Mouse (Mus musculus) retina, postnatal 1 day (tissue): ENCODE data around the gene Ccdc85c.
A peak's percentile ranks its signal among the peaks of the same experiment; 100 is the strongest.

ENCODE experiments used
- DNase-seq: peaks from one replicate; pipeline ENCODE4 v3.0.0-alpha.2; 2012

Gene Ccdc85c

GRCm38 (mm10) chr12:108237300-108238006 is 37.8 kb downstream of the Ccdc85c start:
- peak; percentile 56 for DNase-seq

DNA sequence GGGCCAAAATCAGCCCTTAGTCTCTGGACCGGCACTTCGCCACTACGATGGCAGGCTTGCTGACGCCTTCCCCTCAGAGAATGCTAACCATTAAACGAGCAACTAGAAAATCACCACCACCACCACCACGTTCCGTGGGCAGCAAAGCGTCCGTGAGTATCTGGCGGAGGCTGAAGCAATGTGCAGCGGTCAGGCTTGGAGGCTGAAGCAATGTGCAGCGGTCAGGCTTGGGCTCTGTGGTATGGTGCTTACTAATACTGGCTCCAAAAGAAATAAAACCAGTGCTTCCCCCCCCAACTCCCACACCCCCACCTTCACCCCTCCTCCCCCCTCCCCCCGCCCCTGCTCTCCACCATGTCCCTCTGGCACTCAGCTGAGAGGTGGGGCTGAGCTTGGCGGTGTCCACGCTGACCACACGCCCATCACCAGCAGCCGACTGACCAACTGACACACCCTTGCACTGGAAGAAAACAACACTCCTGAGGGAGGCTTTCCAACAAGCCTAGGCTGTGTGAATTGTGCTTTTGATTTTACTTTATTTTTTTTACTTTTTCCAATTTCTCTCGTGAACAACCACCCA is 39.2 kb downstream of the Ccdc85c start:
- DNase-seq: peak; percentile 55

- DNase-seq: peak; percentile 60
Observed at GRCm38 (mm10) chr12:108234832-108235602, 40.2 kb downstream of the Ccdc85c start.

DNA sequence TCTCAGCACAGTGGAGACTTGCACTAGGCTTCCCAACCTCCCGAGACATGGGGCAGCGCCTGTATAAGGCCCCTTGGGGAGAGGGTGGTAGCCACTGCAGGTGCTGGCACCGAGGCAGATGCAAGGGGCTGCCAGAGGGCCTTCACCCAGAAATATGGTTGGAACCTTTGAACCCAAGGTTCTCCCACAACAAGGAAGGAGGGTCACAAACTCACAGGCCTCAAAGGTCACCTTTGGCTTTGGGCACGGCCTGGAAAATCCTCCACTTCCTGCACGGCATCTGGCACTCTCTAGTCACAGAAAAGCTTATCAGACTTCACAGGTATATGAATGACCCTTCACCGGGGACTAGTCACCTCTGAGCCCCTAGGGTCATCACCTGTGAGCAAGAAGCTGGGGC is 41.5 kb downstream of the Ccdc85c start:
- DNase-seq: no peak

DNA sequence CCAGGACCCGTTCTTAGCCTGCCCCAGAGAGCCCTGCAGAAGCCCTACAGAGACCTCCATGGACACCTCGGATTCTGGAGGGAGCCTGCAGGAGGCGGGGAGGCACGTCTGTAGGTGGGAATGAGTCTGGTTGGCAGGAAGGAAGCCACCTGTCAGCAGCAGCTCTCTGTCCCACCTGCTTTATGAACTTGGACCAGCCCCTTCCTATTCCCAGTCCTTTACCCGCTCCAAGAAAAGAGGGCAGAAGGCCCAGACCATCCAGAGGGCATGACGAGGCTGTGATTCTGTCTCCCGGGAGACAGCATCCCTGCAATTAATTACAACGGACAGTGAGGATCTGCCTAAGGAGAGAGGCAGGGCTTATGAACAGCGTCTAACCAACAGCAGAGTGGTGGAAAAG is 43.3 kb downstream of the Ccdc85c start:
- DNase-seq: peak; percentile 91

- DNase-seq: peak; percentile 62
Observed at GRCm38 (mm10) chr12:108230821-108231794, 44.1 kb downstream of the Ccdc85c start.

DNA sequence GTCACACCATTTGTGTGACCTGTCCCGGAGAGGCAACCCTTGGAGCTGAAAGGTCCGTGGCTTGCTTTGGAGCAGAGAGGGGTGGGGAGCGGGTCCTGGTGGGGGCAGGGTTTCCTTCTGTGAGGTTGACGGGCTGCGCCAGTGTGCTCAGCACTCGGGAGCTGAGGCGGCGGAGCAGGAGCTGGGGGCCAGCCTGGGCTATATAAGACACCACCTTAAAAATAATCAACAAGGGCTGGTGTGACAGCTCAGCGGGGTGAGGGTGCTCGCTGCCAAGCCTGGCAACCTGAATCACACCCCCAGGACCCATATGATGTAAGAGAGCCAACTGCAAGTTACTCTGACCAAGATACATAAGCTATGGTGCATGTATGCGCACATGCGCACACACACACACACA is 45.1 kb downstream of the Ccdc85c start:
- DNase-seq: no peak

DNA sequence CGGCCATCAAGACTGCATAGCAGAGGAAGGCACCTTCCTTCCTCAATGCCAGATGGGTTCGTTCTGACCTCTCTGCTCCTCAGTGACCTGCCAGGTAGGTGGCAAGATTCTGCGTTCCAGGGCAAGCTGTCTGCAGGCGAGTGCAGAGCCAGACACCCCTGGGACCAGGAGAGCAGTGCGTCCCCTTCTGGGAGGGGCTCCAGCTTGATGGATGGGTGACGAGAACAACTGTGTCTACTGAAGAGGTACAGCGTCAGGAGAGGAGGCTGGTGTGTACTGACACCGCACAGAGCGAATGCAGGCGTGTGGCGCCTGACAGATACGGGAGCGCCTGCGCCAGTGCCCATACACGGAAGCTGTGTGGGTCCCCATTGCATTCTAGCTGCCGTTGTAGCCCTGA is 47.7 kb downstream of the Ccdc85c start:
- DNase-seq: no peak

GRCm38 (mm10) chr12:108226941-108227340 is 48.3 kb downstream of the Ccdc85c start:
- no peak for DNase-seq

- no peak for DNase-seq
Observed at GRCm38 (mm10) chr12:108226216-108226615, 49.0 kb downstream of the Ccdc85c start.

DNA sequence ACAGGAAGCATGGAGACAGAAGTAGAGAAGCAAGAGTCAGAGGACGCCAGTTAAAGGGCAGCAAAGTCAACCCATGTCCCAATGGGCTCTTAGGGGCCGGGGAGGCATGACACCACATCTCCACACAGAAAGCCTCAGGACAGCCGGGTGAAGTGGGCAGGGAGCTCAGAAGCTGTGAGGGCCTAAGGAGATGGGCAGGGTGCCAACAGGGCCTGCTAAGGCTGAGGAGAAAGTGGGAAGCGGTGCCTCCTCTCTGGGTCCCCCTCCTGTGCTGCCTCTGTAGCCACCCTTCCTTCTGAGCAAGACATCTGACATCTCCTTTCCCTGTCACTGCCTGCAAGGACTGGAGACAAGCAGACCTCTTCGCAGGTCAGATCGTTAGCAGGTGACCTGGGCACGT is 49.4 kb downstream of the Ccdc85c start:
- peak; percentile 69 for DNase-seq

DNA sequence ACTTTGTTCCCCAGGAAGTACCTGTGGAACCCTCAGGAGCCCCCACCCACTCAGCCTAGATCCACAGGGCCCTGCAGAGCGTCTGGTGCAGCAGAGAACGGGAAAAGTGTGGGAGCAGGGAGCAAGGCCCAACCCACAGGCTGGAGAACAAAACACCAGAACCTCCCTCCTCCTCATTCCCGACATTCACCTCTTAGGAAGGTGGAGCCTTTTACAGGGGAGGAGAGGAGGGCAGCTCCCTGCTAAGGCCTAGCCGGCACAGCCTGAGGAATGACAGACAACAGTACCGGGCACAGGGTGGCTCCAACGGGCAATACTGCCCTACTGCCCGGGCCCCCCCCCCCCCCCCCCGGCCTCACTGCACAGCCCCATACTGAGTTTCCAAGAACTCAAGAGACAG is 51.9 kb downstream of the Ccdc85c start:
- DNase-seq: no peak

DNA sequence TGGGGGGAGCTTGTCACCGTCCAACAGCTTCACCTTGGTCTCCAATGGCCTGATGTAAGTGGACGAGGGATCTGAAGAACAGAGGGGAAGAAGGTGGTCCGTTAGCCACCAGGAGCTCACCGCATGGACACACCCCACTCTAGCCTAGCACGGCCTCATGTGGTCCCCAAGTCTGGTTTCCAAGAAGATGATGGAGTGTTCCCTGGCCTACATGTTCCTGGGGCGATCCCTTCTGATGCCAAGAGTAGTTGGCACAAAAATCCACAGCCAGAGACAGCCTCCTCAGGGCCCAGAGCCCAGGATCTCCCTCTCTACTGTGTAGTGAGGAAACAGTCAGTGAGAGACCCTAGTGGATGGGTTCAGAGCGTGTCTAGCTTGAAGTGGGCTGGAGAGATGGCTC is 53.5 kb downstream of the Ccdc85c start:
- DNase-seq: no peak

- DNase-seq: peak; percentile 78
Observed at GRCm38 (mm10) chr12:108221206-108221605, 54.0 kb downstream of the Ccdc85c start.

DNA sequence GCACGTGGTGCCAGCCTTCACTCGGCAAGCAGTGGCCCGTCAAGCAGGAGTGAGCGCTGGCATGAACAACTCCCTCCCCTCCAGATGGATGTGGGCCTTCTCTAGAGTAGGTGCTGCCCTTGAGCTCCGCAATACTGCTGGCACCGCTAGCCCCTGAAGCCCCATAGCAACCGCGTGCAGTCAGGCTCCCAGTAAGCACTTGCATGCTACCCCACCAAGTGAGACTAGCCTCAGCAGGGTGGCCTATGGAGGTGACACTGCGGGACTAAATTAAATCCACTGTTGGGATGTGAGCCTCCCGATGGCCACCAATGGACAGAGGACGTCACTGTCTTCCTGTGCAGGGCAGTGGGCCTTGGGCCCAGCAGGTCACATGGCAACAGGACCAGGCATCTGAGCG is 54.6 kb downstream of the Ccdc85c start:
- peak; percentile 58 for DNase-seq

DNA sequence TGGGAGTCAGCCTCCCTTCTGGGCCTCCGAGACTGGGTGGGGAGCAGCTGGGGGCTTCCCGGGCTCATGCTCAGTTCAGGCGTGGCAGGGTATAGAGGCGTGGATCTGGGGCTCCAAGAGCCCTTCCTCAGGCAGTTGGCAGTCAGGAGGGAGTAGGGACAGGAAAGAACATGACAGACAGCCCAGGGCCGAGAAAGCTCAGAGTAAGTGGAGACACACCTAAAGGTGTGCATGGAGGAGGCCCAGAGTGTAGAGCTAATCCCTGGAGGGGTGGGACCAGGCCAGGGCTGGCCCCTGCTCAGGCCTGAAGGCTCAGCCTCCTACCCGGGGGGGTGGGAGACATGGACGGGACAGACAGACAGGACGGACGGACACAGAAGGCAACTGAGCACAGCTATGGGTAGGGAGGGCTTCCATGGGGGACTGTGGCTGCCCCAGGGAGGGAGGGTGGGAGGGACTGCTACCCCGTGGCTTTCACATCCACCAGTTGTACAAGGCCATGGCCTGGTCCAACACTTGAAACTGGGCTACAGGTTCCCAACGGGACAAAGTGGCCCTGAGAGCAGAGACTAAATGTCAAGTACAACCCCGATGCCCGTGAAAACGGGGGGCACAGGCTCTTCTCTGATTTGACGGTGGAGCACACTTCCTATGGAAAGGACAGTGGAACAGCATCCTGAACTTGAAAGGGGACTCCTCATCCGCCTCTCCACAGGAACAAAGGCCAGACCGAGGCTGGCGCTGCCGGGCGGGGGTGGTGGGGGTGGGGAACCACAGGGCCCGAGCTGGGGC is 55.2 kb downstream of the Ccdc85c start:
- DNase-seq: no peak

DNA sequence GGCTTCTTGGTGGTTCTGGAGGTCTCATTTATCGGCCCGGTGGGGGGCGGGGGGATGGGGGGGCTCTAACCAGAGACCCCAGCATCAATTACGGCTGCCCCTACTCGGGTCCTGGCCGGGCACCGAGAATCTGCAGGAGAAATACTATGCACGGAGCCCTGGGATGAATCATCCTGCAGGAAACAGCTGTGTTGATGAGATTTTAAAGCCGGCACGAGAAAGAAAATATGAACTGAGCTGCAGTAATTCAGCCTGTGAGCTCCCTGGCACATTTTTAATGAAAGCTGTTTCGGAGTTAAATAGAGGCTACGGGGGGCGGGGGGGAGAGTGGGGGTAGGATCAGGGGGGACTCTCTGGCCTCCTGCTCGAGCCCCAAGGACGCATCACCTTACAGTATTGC is 56.1 kb downstream of the Ccdc85c start:
- no peak for DNase-seq

DNA sequence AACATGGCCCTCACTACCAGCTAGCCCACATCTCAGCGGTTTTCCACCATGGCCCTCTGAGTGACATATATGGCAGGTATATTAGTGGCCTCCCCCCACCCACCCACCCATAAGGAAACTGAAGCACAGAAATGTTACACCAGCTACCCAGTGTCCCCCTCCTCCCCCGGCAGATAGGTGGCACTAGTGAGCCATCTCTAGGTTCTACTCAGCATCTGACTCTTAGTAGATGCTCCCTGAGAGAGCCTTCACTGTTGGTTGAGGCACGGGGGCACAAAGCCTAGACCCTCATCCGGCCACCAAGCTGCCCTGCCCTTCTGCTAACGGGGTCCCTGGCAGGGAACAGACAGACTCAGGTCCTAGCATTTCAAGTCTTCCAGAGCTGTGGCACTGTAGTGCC is 57.7 kb downstream of the Ccdc85c start:
- DNase-seq: peak; percentile 74

GRCm38 (mm10) chr12:108216611-108217370 is 58.4 kb downstream of the Ccdc85c start:
- DNase-seq: peak; percentile 79

GRCm38 (mm10) chr12:108215090-108215489 is 60.1 kb downstream of the Ccdc85c start:
- no peak for DNase-seq
